Comparison of ENCODE assay signal across 9 mouse cellular contexts in genomic region chr17:35263523-35263883, GRCm38 (mm10). TPM values are rescaled to one million over a fixed set of nuclear protein-coding genes. Genes with fewer than 3 reads are reported as not detected.
A peak's percentile ranks its signal among the peaks of the same experiment; 100 is the strongest.
DNase-seq lines count a peak whose midpoint lies in the region; ATAC-seq and TF ChIP-seq lines count a peak whose summit lies in the region.
"Had no signal": no experiment of that assay in that cellular context is flagged by ENCODE, and none has a peak within 500 bp of the region (broad histone marks: within the 10 kb centered on the region; RNA-seq: fewer than 3 reads in every experiment).

No protein-coding gene starts in this region.

- DNase-seq in adrenal gland, adult 2 months: peak; percentile 50
- no peak for DNase-seq in adrenal gland, adult 8-10 months
- DNase-seq in G1E (ENCODE audit: low spot score): no peak
- DNase-seq in heart, postnatal 4 days: peak; percentile 14
- DNase-seq in liver, embryonic 14.5 days (ENCODE audit: low read depth in 3 of 3, low spot score in 3 of 3): no peak
- no peak for DNase-seq in T-cell, adult 2 months (ENCODE audit: low spot score)
- no peak for DNase-seq in spleen, postnatal 4 days (ENCODE audit: low spot score in 2 of 2)

- 2% methylated on average over 31 of the region's 31 CpGs for whole genome bisulfite sequencing in liver, embryonic 14.5 days (ENCODE audit: insufficient replicate concordance)
- under 1% methylated on average over 31 of the region's 31 CpGs for WGBS in stomach, embryonic 16.5 days

- H3K9me3 ChIP-seq in G1E (replicated peaks): no peaks in the 10 kb centered on the region
- H3K9me3 ChIP-seq in liver, embryonic 14.5 days (ENCODE audit: control insufficient read depth, low read length): no peaks in the 10 kb centered on the region
- no peaks in the 10 kb centered on the region for H3K9me3 ChIP-seq in stomach, embryonic 16.5 days (replicated peaks; ENCODE audit: control insufficient read depth, low read length)

- no peak for TF ChIP-seq CTCF in G1E (IDR thresholded peaks at IDR 0.05; ENCODE audit: low read depth, low read length)
- no peak for TF ChIP-seq CTCF in liver, embryonic 14.5 days (IDR thresholded peaks at IDR 0.05; ENCODE audit: low read depth)

- H3K36me3 ChIP-seq in G1E (replicated peaks): peaks cover 35% of the 10 kb centered on the region
- H3K36me3 ChIP-seq in liver, embryonic 14.5 days (replicated peaks; ENCODE audit: control insufficient read depth, insufficient read depth, low read depth): no peaks in the 10 kb centered on the region
- H3K36me3 ChIP-seq in stomach, embryonic 16.5 days (ENCODE audit: control insufficient read depth, insufficient read depth, low read length): no peaks in the 10 kb centered on the region

- no peak overlapping the region for H3K27ac ChIP-seq in liver, embryonic 14.5 days
- H3K27ac ChIP-seq in stomach, embryonic 16.5 days (ENCODE audit: low read length): no peak overlapping the region

- peaks cover 38% of the 10 kb centered on the region for H3K4me1 ChIP-seq in G1E (ENCODE audit: insufficient read depth, low read depth, low read length)
- H3K4me1 ChIP-seq in liver, embryonic 14.5 days (replicated peaks; ENCODE audit: control insufficient read depth in 2 of 2, insufficient read depth in 2 of 2, low read length in 1 of 2): peaks cover 3 to 11% of the 10 kb centered on the region in 2 experiments
- no peaks in the 10 kb centered on the region for H3K4me1 ChIP-seq in stomach, embryonic 16.5 days (ENCODE audit: control insufficient read depth, insufficient read depth, low read length)

- H3K27me3 ChIP-seq in G1E (ENCODE audit: insufficient read depth, low read length): no peaks in the 10 kb centered on the region
- H3K27me3 ChIP-seq in liver, embryonic 14.5 days (ENCODE audit: control insufficient read depth, insufficient read depth, low read length): no peaks in the 10 kb centered on the region
- H3K27me3 ChIP-seq in stomach, embryonic 16.5 days (ENCODE audit: control insufficient read depth, insufficient read depth, low read length): no peaks in the 10 kb centered on the region; the same call in 1 of the 2 replicates

- H3K4me2 ChIP-seq in liver, embryonic 14.5 days (ENCODE audit: low read depth): peak overlapping the region; percentile 99
- H3K4me2 ChIP-seq in stomach, embryonic 16.5 days (ENCODE audit: low read depth, low read length): peak overlapping the region; percentile 98

- peak overlapping the region; percentile 88 for H3K4me3 ChIP-seq in G1E (ENCODE audit: low read depth, low read length)
- peak overlapping the region; percentile 75 to 83 for H3K4me3 ChIP-seq in liver, embryonic 14.5 days (ENCODE audit: insufficient read depth in 1 of 2, low read depth in 2 of 2, low read length in 2 of 2)
- H3K4me3 ChIP-seq in stomach, embryonic 16.5 days (replicated peaks; ENCODE audit: low read length): peak overlapping the region; percentile 73

- TF ChIP-seq EP300 in liver, embryonic 14.5 days (IDR thresholded peaks at IDR 0.05; ENCODE audit: low read depth): no peak

- no peak for ATAC-seq in G1E (ENCODE audit: extremely low read depth, insufficient number of reproducible peaks, low FRiP score, poor library complexity, severe bottlenecking)
- ATAC-seq in liver, embryonic 14.5 days (ENCODE audit: insufficient read depth): peak; percentile 29
- peak; percentile 18; the same call in 1 of the 2 replicates for ATAC-seq in stomach, embryonic 16.5 days (ENCODE audit: insufficient read depth, low FRiP score)

- H3K9ac ChIP-seq in liver, embryonic 14.5 days (replicated peaks): peak overlapping the region; percentile 68
- H3K9ac ChIP-seq in stomach, embryonic 16.5 days (ENCODE audit: low read length): peak overlapping the region; percentile 80

RNA-seq across cellular contexts. Expression of gene H2-D1, which starts 1.0 kb away (rescaled TPM):
- 100 to 1,000 TPM; 172 to 281 TPM for total RNA-seq in adrenal gland, adult 2 months (2021)
- 473 and 543 TPM in 2 replicates for polyA plus RNA-seq in adrenal gland, adult 2 months (2012; rRNA removed)
- 100 to 1,000 TPM; 209 to 349 (median 279) TPM for total RNA-seq in adrenal gland, adult 8-10 months (2022)
- total RNA-seq in G1E (2014; fragmentation: Nextera tagmentation) (50.2 and 53.6 TPM in 2 replicates), G1E (2017) (109 and 115 TPM in 2 replicates)
- 88.5 and 106 TPM in 2 replicates for polyA plus RNA-seq in G1E (2012)
- total RNA-seq in heart, postnatal 4 days (2021): 10 to 100 TPM; 45.9 to 50.4 TPM
- polyA plus RNA-seq in liver, embryonic 14.5 days (2012; rRNA removed): 29.2 and 37.1 TPM in 2 replicates
- 55.6 and 57.2 TPM in 2 replicates for polyA plus RNA-seq in liver, embryonic 14.5 days (2014; fragmentation: Nextera tagmentation; extraction: Ambion mirVana)
- 169 and 219 TPM in 2 replicates for polyA plus RNA-seq in stomach, embryonic 16.5 days (2015; fragmentation: Nextera tagmentation; extraction: Ambion mirVana)

RNA-seq across cellular contexts. Expression of gene Ddx39b, which starts 22.0 kb away (rescaled TPM):
- 100 to 1,000 TPM; 192 to 200 TPM for total RNA-seq in adrenal gland, adult 2 months (2021)
- polyA plus RNA-seq in adrenal gland, adult 2 months (2012; rRNA removed): 164 and 180 TPM in 2 replicates
- 100 to 1,000 TPM; 181 to 239 (median 202) TPM for total RNA-seq in adrenal gland, adult 8-10 months (2022)
- 424 and 464 TPM in 2 replicates for total RNA-seq in G1E (2014; fragmentation: Nextera tagmentation)
- total RNA-seq in G1E (2017): 171 and 174 TPM in 2 replicates
- 362 and 363 TPM in 2 replicates for polyA plus RNA-seq in G1E (2012)
- 100 to 1,000 TPM; 221 to 230 TPM for total RNA-seq in heart, postnatal 4 days (2021)
- 161 and 199 TPM in 2 replicates for polyA plus RNA-seq in liver, embryonic 14.5 days (2012; rRNA removed)
- 127 and 143 TPM in 2 replicates for polyA plus RNA-seq in liver, embryonic 14.5 days (2014; fragmentation: Nextera tagmentation; extraction: Ambion mirVana)
- polyA plus RNA-seq in stomach, embryonic 16.5 days (2015; fragmentation: Nextera tagmentation; extraction: Ambion mirVana): 340 and 353 TPM in 2 replicates

RNA-seq across cellular contexts. Expression of gene Nfkbil1, which starts 27.9 kb away (rescaled TPM):
- 10 to 100 TPM; 14.1 to 19.4 TPM for total RNA-seq in adrenal gland, adult 2 months (2021)
- 52.3 and 57.6 TPM in 2 replicates for polyA plus RNA-seq in adrenal gland, adult 2 months (2012; rRNA removed)
- 10 to 100 TPM; 17.4 to 20.2 (median 19.8) TPM for total RNA-seq in adrenal gland, adult 8-10 months (2022)
- 7.0 and 14.1 TPM in 2 replicates for total RNA-seq in G1E (2014; fragmentation: Nextera tagmentation)
- 8.6 and 12.1 TPM in 2 replicates for total RNA-seq in G1E (2017)
- polyA plus RNA-seq in G1E (2012): 37.3 and 41.6 TPM in 2 replicates
- total RNA-seq in heart, postnatal 4 days (2021): 10 to 100 TPM; 10.8 to 11.0 TPM
- 3.6 and 4.2 TPM in 2 replicates for polyA plus RNA-seq in liver, embryonic 14.5 days (2012; rRNA removed)
- polyA plus RNA-seq in liver, embryonic 14.5 days (2014; fragmentation: Nextera tagmentation; extraction: Ambion mirVana): 1.1 and 1.3 TPM in 2 replicates
- 6.4 and 8.8 TPM in 2 replicates for polyA plus RNA-seq in stomach, embryonic 16.5 days (2015; fragmentation: Nextera tagmentation; extraction: Ambion mirVana)

RNA-seq across cellular contexts. Expression of gene Atp6v1g2, which starts 30.0 kb away (rescaled TPM):
- 1 to 10 TPM; 5.6 to 5.7 TPM for total RNA-seq in adrenal gland, adult 2 months (2021)
- 7.2 and 8.5 TPM in 2 replicates for polyA plus RNA-seq in adrenal gland, adult 2 months (2012; rRNA removed)
- 10 to 100 TPM in 1 of 4 experiments, 1 to 10 TPM in 3; 5.5 to 12.1 (median 7.4) TPM for total RNA-seq in adrenal gland, adult 8-10 months (2022)
- total RNA-seq in G1E (2014; fragmentation: Nextera tagmentation) (3.0 and 5.0 TPM in 2 replicates), G1E (2017) (3.2 TPM in 2 replicates)
- 2.4 and 2.8 TPM in 2 replicates for polyA plus RNA-seq in G1E (2012)
- total RNA-seq in heart, postnatal 4 days (2021): 1 to 10 TPM; 8.0 to 9.3 TPM
- polyA plus RNA-seq in liver, embryonic 14.5 days (2012; rRNA removed): 1.8 and 1.9 TPM in 2 replicates
- polyA plus RNA-seq in liver, embryonic 14.5 days (2014; fragmentation: Nextera tagmentation; extraction: Ambion mirVana): 0.76 and 0.97 TPM in 2 replicates
- polyA plus RNA-seq in stomach, embryonic 16.5 days (2015; fragmentation: Nextera tagmentation; extraction: Ambion mirVana): 6.0 and 6.8 TPM in 2 replicates

RNA-seq across cellular contexts. Expression of gene Gm16181, which starts 42.9 kb away (rescaled TPM):
- not detected for total RNA-seq in adrenal gland, adult 2 months (2021)
- 0.31 and 1.3 TPM in 2 replicates for polyA plus RNA-seq in adrenal gland, adult 2 months (2012; rRNA removed)
- not detected for total RNA-seq in adrenal gland, adult 8-10 months (2022)
- total RNA-seq in G1E (2014; fragmentation: Nextera tagmentation) (not detected in 2 replicates), G1E (2017) (0.38 and 0.52 TPM in 2 replicates)
- not detected in 2 replicates for polyA plus RNA-seq in G1E (2012)
- total RNA-seq in heart, postnatal 4 days (2021): under 1 TPM in 1 of 2 experiments, not detected in 1; 0.52 TPM
- polyA plus RNA-seq in liver, embryonic 14.5 days (2012; rRNA removed): 0.19 and 0.21 TPM in 2 replicates
- polyA plus RNA-seq in liver, embryonic 14.5 days (2014; fragmentation: Nextera tagmentation; extraction: Ambion mirVana): not detected in 2 replicates
- 0.27 TPM in 1 of 2 replicates, not detected in the other for polyA plus RNA-seq in stomach, embryonic 16.5 days (2015; fragmentation: Nextera tagmentation; extraction: Ambion mirVana)
- total RNA-seq: hematopoietic stem cell, adult 5-6 weeks had no signal

Comparison
In these comparisons a context has a peak if more than half of its experiments do, and no peak if none do; other contexts are left out.
1. DNase-seq: peak in adrenal gland, adult 2 months (single experiment) and heart, postnatal 4 days (single experiment); none in adrenal gland, adult 8-10 months (single experiment), G1E (single experiment), liver, embryonic 14.5 days (0 of 3), T-cell, adult 2 months (single experiment) and spleen, postnatal 4 days (0 of 2).
2. Peak in every context shown above with its lines, with median percentiles within 50 percentile points of each other: H3K4me3 ChIP-seq.